Mouse (Mus musculus): Measurements from ENCODE around the gene Ddx39b. TPM values are rescaled to one million over a fixed set of nuclear protein-coding genes. Genes with fewer than 3 reads are reported as not detected.

Gene Ddx39b
- total and polyA plus RNA-seq, 3 experiments: 206 to 787 (median 581) TPM

DNA sequence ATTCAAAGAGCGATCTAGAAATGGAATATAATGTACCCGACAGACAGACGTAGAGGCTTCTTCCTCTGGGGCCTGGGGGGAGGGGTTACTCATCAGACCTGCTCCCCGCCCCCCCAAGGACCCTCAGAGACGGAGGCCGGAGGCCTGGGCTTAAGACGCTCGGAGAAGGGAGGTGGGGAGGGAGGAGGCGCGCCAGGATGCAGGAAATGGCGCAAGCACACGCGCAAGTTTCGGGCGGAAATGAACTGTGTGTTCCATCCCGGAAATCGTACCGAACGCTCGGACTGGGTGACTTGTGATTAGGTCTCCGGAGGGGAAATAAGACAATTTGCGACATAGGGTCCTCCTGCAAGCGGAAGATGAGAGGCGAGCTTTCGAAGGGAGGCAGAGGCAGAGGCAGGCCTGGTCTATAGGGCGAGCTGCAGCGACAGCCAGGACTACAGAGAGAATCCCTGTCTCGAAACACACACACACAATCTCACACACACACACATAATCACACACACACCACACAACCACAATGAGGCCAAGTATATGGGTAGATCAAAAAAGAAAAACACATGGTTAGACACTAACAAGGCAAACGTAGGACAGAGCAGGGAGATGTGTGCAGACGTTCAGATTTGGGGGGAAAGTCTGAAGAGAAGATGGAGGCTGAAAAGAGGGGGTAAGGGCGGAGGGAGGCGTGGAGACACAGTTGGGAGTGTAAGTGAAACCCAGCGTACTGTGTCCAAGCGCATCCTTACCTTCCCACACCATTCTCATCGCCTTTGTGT lies 5.7 kb upstream of the Ddx39b start, which contains the start of gene Nfkbil1 (continued):
- peak; percentile 98 for TF ChIP-seq HCFC1 (IDR thresholded peaks at IDR 0.05; ENCODE audit: low read depth, low read length)
- TF ChIP-seq EP300 (IDR thresholded peaks at IDR 0.05; ENCODE audit: low read depth in 1 of 2, low read length in 2 of 2): peak in 1 of 2 experiments; percentile 51; a peak in 2 of 4 replicates
- no peak for TF ChIP-seq UBTF (IDR thresholded peaks at IDR 0.05; ENCODE audit: borderline replicate concordance, insufficient read depth, low read depth, low read length)

DNA sequence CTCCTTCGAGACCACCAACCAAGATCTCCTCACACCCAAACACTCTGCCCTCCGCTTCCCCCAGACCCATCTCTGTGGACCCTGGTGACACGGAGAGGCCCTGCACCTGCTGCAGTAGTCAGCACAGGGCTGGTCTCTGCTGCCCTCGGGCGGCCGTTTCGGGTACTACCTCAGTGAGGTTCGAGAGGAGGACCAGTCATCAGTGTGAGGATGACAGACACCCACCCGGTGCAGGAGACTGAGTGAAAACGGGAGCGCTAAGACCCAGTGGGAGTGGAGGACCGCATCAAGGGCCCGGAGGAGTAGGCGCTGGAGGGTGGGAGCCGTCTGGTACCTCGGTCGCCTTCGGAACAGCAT lies 5.2 kb upstream of the Ddx39b start:
- Histone ChIP-seq H3K79me2 (ENCODE audit: control insufficient read depth, insufficient read depth, low read length, poor library complexity) (peaks cover 19% of the 10 kb centered on the region), H3K27me3 (ENCODE audit: control insufficient read depth in 1 of 2, insufficient read depth in 2 of 2, low read length in 2 of 2) (no peaks in the 10 kb centered on the region), H3K27ac (ENCODE audit: control insufficient read depth, low read depth, low read length) (peak overlapping the region; percentile 98), H3K9ac (ENCODE audit: control insufficient read depth, low read depth, low read length, poor library complexity, severe bottlenecking) (peak overlapping the region; percentile 86), H3K36me3 (ENCODE audit: control insufficient read depth in 1 of 2, insufficient read depth in 2 of 2, low read length in 2 of 2) (peaks cover 3 to 14% of the 10 kb centered on the region in 2 experiments; a peak in 2 of 4 replicates), H3K4me1 (ENCODE audit: control insufficient read depth in 1 of 2, insufficient read depth in 2 of 2, low read length in 2 of 2) (peaks cover 5 to 18% of the 10 kb centered on the region in 2 experiments; a peak in 3 of 4 replicates), H3K9me3 (replicated peaks; ENCODE audit: insufficient read depth, low read length) (no peaks in the 10 kb centered on the region), H3K4me3 (ENCODE audit: control insufficient read depth in 1 of 2, insufficient read depth in 1 of 2, low read depth in 2 of 2, low read length in 2 of 2) (peak overlapping the region; percentile 63 to 94)
- TF ChIP-seq EP300 (IDR thresholded peaks at IDR 0.05; ENCODE audit: low read depth in 1 of 2, low read length in 2 of 2): no peak
- peak in 1 of 2 experiments; percentile 41; a peak in 1 of 4 replicates for TF ChIP-seq POLR2A (IDR thresholded peaks at IDR 0.05; ENCODE audit: control insufficient read depth in 1 of 2, insufficient read depth in 1 of 2, low read depth in 1 of 2, low read length in 2 of 2, poor library complexity in 1 of 2)
- no peak for TF ChIP-seq TBP (IDR thresholded peaks at IDR 0.05; ENCODE audit: low read depth, low read length)
- peak; percentile 41 for TF ChIP-seq ZNF384 (IDR thresholded peaks at IDR 0.05; ENCODE audit: low read depth, low read length)
- peak; percentile 92 to 97 (median 96) for TF ChIP-seq CTCF (IDR thresholded peaks at IDR 0.05 in 2 of 3, conservative IDR thresholded peaks at IDR 0.05 in 1 of 3; ENCODE audit: control insufficient read depth in 1 of 3, insufficient read depth in 1 of 3, low read depth in 2 of 3, low read length in 3 of 3, poor library complexity in 1 of 3, severe bottlenecking in 1 of 3)
- no peak for TF ChIP-seq CHD2 (IDR thresholded peaks at IDR 0.05; ENCODE audit: low read length)
- TF ChIP-seq ZC3H11A (IDR thresholded peaks at IDR 0.05; ENCODE audit: low read depth, low read length): peak; percentile 77
- TF ChIP-seq RAD21 (IDR thresholded peaks at IDR 0.05; ENCODE audit: low read depth, low read length): peak; percentile 96
- no peak for TF ChIP-seq MAZ (IDR thresholded peaks at IDR 0.05; ENCODE audit: low read depth, low read length)
- TF ChIP-seq POLR2AphosphoS5 (IDR thresholded peaks at IDR 0.05; ENCODE audit: borderline replicate concordance, low read depth, low read length): no peak
- 0 out of 2 replicates have a peak, but pooled peaks have one; percentile 4 for TF ChIP-seq MXI1 (IDR thresholded peaks at IDR 0.05; ENCODE audit: low read depth, low read length)
- peak; percentile 42; the same call in 1 of the 2 replicates for TF ChIP-seq ELF1 (IDR thresholded peaks at IDR 0.05; ENCODE audit: low read depth, low read length)
- no peak for TF ChIP-seq RCOR1 (IDR thresholded peaks at IDR 0.05; ENCODE audit: low read depth, low read length)
- TF ChIP-seq BHLHE40 (IDR thresholded peaks at IDR 0.05; ENCODE audit: borderline replicate concordance, low read depth, low read length): 0 out of 2 replicates have a peak, but pooled peaks have one; percentile 18
- TF ChIP-seq SMC3 (IDR thresholded peaks at IDR 0.05; ENCODE audit: low read depth, low read length): peak; percentile 92
- TF ChIP-seq TCF12 (IDR thresholded peaks at IDR 0.05; ENCODE audit: low read depth, low read length): 0 out of 2 replicates have a peak, but pooled peaks have one; percentile 7
- peak; percentile 94 for DNase-seq (ENCODE audit: low read depth, low spot score)
